Mouse (Mus musculus) ES-E14 (cell line): ENCODE data around the gene Gna15. TPM values are rescaled to one million over a fixed set of nuclear protein-coding genes. Genes with fewer than 3 reads are reported as not detected.
A peak's percentile ranks its signal among the peaks of the same experiment; 100 is the strongest.

ENCODE experiments used
- DNase-seq: peaks from one replicate; pipeline ENCODE4 v3.0.0-alpha.2; 2013; ENCODE audit warnings: low read depth, low spot score
- H3K27ac ChIP-seq: 2 replicates; pipeline ENCODE4 v1.5.1; 2012; ENCODE audit warnings: low read depth, mild to moderate bottlenecking, low read length, moderate library complexity, mixed read lengths; ENCODE audit not compliant: poor library complexity, insufficient read depth, severe bottlenecking
- H3K36me3 ChIP-seq: 2 replicates; pipeline ENCODE4 v1.6.1; 2012; ENCODE audit warnings: mild to moderate bottlenecking, low read length, moderate library complexity, mixed read lengths; ENCODE audit not compliant: control insufficient read depth, poor library complexity, insufficient read depth, severe bottlenecking
- H3K4me1 ChIP-seq, 2 experiments: fragments of 150-350 bp in 1 of 2; sonication (generic) in 1 of 2; 2 replicates each; pipeline ENCODE4 v1.6.1; 2012; ENCODE audit warnings: low read length in 2 of 2, mild to moderate bottlenecking in 1 of 2, mixed read lengths in 1 of 2; ENCODE audit not compliant: control insufficient read depth in 2 of 2, insufficient read depth in 2 of 2, poor library complexity in 1 of 2
- H3K4me3 ChIP-seq, 2 experiments: fragments of 150-350 bp in 1 of 2; sonication (generic) in 1 of 2; 2 replicates each; pipeline ENCODE4 v1.5.1; 2012; ENCODE audit warnings: low read length in 2 of 2, low read depth in 1 of 2, mild to moderate bottlenecking in 1 of 2, mixed read lengths in 1 of 2; ENCODE audit not compliant: insufficient read depth in 1 of 2, poor library complexity in 1 of 2, severe bottlenecking in 1 of 2
- H3K9ac ChIP-seq: 2 replicates; pipeline ENCODE4 v1.6.1; 2012; ENCODE audit warnings: low read depth, mild to moderate bottlenecking, low read length, mixed read lengths; ENCODE audit not compliant: poor library complexity, insufficient read depth, severe bottlenecking
- H3K9me3 ChIP-seq: fragments of 150-350 bp; sonication (generic); 2 replicates; pipeline ENCODE4 v1.6.1; 2012; ENCODE audit warnings: low read depth, mild to moderate bottlenecking, low read length; ENCODE audit not compliant: control insufficient read depth, insufficient read depth
- CHD2 ChIP-seq: IDR thresholded peaks from 2 replicates; pipeline ENCODE4 v1.6.1; 2014; ENCODE audit warnings: mild to moderate bottlenecking, low read depth, low read length, inconsistent platforms
- HCFC1 ChIP-seq: IDR thresholded peaks from 2 replicates; pipeline ENCODE4 v1.6.1; 2012; ENCODE audit warnings: low read length, inconsistent platforms, borderline replicate concordance; ENCODE audit not compliant: insufficient read depth
- MAFK ChIP-seq: IDR thresholded peaks from 2 replicates; pipeline ENCODE4 v1.6.1; 2014; ENCODE audit warnings: mild to moderate bottlenecking, low read depth, low read length, inconsistent platforms; ENCODE audit not compliant: insufficient read depth
- ZC3H11A ChIP-seq: IDR thresholded peaks from 2 replicates; pipeline ENCODE4 v1.6.1; 2012; ENCODE audit warnings: low read depth, mild to moderate bottlenecking, inconsistent platforms, low read length, borderline replicate concordance
- ZNF384 ChIP-seq: IDR thresholded peaks from 2 replicates; pipeline ENCODE4 v1.6.1; 2012; ENCODE audit warnings: low read depth, low read length, inconsistent platforms
- in situ Hi-C, 2 experiments: fragments of 600-800 bp; cut with MboI; formaldehyde crosslinking; loops; one replicate each; pipeline ENCODE4 v1.15.1; 2025; ENCODE audit warnings: low sequenced_read_pairs in 2 of 2, inconsistent platforms in 1 of 2; ENCODE audit not compliant: unreplicated experiment in 2 of 2
- total RNA-seq: library from RNA; depleted of rRNA; stranded (reverse); fragments of 300-350 nt; gene quantifications from 2 replicates; pipeline ENCODE4 v1.2.3, GENCODE M21; 2012

The Gna15 gene
- total RNA-seq, 1 experiment: 11.8 TPM

DNA sequence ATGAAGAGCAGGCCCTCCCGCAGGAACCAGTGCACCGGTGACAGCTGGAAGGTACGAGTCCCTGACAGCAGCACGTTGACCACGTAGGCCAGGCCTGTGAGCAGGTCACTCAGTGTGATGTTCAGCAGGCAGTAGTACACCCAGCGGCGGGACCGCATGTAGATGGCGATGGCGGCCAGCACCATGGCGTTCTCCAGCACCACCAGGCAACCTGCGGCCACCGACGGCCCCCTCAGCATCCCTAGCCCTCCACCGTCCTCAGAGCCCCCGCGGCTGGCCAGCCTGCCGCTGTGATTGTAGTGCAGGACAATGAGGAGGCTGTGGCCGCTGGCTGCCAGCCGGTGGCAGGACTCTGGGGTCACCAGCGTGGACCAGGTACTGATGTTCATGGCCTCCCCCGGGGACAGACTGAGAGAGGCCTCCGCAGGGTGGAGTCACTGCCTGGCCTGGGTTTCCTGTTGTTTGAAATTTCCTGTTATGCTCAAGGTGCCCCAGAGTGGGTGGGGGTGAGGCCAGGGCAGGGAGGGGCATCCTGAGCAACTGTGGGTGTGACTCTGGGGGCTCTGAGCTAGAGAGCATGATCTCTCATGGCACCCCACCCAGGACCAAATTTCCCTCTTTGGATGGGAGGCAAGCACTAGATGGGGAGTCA is 24.6 kb downstream of the Gna15 start:
- no peaks in the 10 kb centered on the region for H3K36me3 ChIP-seq
- TF ChIP-seq MAFK: no peak
- no peak for TF ChIP-seq CHD2
- TF ChIP-seq ZNF384: no peak
- TF ChIP-seq ZC3H11A: no peak
- peak overlapping the region; percentile 18 to 48 for H3K4me3 ChIP-seq
- in situ Hi-C loops: no loop called here
- H3K9ac ChIP-seq: peak overlapping the region; percentile 29
- H3K9me3 ChIP-seq: no peaks in the 10 kb centered on the region
- H3K27ac ChIP-seq: no peak overlapping the region
- DNase-seq: no peak
- peaks cover 0 to 14% of the 10 kb centered on the region in 2 experiments; a peak in 2 of 4 replicates for H3K4me1 ChIP-seq

DNA sequence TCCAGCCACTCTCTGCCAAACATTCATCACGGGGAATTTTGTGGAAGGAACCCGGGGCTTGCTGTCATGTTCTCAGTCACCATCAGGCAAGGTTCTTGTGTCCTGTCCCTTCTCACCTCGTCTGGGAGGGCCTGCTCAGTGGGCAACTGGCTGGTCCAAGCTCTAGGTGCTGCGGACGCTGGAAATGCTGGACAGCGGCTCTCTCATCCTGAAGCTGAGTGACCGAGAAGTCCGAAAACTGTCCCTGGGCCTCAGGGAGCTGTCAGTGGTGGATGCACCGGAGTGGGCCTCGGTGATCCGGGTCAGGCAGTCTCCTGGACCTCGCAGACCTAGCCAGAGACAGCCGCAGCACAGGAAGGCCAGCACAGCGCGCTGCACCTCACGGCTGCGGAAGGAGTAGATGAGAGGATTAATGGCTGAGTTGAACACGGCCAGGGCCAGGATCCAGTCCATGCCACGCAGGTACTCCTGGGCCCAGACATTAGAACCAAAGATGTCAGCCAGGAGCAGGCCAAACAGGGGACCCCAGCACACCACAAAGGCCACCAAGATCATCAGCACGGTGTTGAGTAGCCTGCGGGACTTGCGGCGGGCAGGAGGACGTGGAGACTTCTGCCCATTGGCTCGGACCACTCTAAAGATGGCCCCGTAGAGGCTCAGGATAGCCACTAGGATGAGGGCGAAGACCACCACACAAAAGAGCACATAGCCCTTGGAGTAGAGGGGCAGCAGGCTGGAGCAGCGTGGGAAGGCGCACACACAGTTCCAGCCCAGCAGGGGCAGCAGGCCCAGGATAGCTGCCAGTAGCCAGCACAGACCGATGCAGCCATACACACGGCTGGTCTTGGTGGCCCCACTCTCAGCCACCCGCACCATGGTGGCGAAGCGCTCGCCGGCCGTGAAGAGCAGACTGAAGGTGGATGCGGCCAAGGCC is 25.4 kb downstream of the Gna15 start:
- Histone ChIP-seq H3K4me3 (peak overlapping the region; percentile 18 to 48), H3K9me3 (no peaks in the 10 kb centered on the region), H3K27ac (no peak overlapping the region), H3K9ac (peak overlapping the region; percentile 29), H3K36me3 (no peaks in the 10 kb centered on the region), H3K4me1 (peaks cover 0 to 14% of the 10 kb centered on the region in 2 experiments; a peak in 2 of 4 replicates)
- DNase-seq: no peak
- TF ChIP-seq CHD2: no peak
- TF ChIP-seq HCFC1: no peak
- no peak for TF ChIP-seq ZC3H11A
- no peak for TF ChIP-seq MAFK
- no peak for TF ChIP-seq ZNF384
- in situ Hi-C loops: no loop called here

DNA sequence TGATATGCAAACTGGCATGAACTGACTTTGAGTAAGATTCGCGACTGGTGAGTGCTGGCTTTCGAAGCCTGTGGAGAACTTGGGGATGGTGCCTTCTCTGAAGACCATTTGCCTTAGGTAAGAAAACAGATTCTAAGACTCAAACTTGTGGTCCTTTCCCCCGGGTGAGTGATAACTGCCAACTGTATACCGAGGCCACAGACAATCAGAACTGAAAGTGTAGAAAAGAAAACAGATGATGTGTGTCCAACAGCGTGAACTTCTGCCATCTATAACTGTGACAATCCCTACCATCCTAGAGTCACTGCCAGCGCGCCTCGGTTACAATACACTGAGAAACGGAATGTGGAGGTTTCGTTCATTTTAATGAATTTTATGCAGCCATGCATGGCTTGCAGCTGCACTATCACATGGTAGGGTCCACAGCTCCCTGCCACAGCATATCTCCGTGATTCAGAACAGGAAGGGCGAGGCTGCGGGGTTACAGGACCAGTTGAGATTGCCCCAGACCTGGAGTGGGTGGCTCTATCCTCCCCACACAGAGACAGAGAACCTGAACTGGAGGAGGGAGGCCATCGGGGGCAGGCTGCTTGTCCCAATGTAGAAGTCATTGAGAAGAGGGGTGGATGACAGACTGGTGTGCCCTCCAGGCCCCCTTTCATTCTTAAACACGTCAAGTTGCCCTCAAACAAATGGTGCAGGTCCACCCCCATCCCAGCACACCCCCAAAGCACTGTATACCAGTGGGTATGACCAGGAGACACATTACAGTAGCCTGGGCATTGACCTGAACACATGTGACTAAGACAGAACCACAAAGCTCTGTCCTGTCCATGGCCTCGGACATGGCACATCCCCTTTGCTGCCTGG is 26.4 kb downstream of the Gna15 start:
- peaks cover 0 to 14% of the 10 kb centered on the region in 2 experiments; a peak in 2 of 4 replicates for H3K4me1 ChIP-seq
- no peak for DNase-seq
- peaks cover 9% of the 10 kb centered on the region; the same call in 1 of the 2 replicates for H3K36me3 ChIP-seq
- no peak for TF ChIP-seq CHD2
- TF ChIP-seq MAFK: no peak
- TF ChIP-seq HCFC1: no peak
- no peak for TF ChIP-seq ZNF384
- no peak for TF ChIP-seq ZC3H11A
- no peak overlapping the region for H3K27ac ChIP-seq
- no peak overlapping the region for H3K9ac ChIP-seq
- H3K9me3 ChIP-seq: no peaks in the 10 kb centered on the region
- no peak overlapping the region for H3K4me3 ChIP-seq
- in situ Hi-C loops: no loop called here

DNA sequence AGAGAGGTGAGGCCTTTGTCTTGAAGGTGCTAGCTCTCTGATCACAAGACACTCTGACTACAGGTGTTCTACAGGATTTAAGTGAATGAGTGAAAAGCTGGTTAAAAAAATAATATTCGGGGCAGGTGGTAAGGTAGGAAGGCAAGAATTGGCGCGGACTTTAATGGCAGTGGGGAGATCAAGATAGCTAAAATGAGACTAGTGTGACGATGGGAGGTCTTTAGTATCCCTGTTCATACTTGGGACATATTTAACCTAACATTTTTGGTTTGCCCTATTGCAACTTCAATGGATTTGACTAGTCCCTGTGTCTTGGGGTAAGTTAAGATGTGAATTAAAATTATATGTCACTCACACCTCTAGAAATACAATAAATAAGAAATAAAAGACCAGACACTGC is 27.1 kb downstream of the Gna15 start:
- Histone ChIP-seq H3K4me1 (peaks cover 0 to 14% of the 10 kb centered on the region in 2 experiments; a peak in 2 of 4 replicates), H3K4me3 (no peak overlapping the region), H3K9ac (no peak overlapping the region), H3K27ac (no peak overlapping the region), H3K9me3 (no peaks in the 10 kb centered on the region), H3K36me3 (peaks cover 15% of the 10 kb centered on the region; the same call in 1 of the 2 replicates)
- no peak for DNase-seq
- TF ChIP-seq HCFC1: no peak
- no peak for TF ChIP-seq ZNF384
- TF ChIP-seq MAFK: no peak
- TF ChIP-seq ZC3H11A: no peak
- no peak for TF ChIP-seq CHD2
- in situ Hi-C loops: no loop called here
